Mouse (Mus musculus) cortical plate, adult 2 months (tissue): ENCODE data around the gene Eefsec.

Experiments
- CTCF ChIP-seq: fragments of 200-500 bp; IDR thresholded peaks from 2 replicates; pipeline ENCODE4 v1.5.1; 2011; ENCODE audit warnings: mild to moderate bottlenecking, control low read depth, low read length; ENCODE audit not compliant: insufficient read depth; ENCODE audit errors: extremely low read depth
- POLR2A ChIP-seq: fragments of 200-500 bp; IDR thresholded peaks from 2 replicates; pipeline ENCODE4 v1.6.1; 2011; ENCODE audit warnings: mild to moderate bottlenecking, low read length, control low read depth; ENCODE audit not compliant: insufficient read depth; ENCODE audit errors: extremely low read depth

DNA sequence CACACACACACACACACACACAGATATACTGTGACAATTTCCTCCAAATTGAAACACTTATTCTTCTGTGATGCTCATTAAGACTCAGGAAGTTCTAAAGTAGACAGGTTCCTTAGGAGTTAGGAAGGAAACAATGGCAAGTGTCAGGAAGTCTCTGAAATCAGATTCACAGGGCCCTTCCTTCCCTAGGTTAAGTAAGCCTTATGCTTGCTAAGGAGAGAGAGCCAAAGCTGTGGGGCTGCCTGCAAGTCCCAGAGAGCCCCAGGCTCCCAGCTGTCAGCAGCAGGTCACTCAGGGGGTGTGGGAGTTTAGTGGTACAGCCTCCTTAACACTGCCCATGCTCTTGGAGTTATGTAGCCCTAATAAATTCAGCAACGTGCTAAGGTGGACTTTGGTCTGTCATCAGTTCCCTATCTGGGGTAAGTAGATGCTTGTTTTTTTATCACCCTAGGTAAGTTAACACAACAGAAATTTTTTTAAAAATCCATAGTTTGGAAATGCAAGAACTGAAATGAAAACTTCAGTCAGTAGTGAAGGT, 82.8 kb downstream of the Eefsec start:
- no peak for TF ChIP-seq CTCF
- no peak for TF ChIP-seq POLR2A
